Mouse (Mus musculus): ENCODE measurements around the gene Gtf3c2. TPM values are rescaled to one million over a fixed set of nuclear protein-coding genes. Genes with fewer than 3 reads are reported as not detected.

Gtf3c2 gene
- polyA plus RNA-seq (2014; fragmentation: Illumina TruSeq; extraction: RNeasy Lipid Tissue Mini Kit (QIAGEN cat#74804); ENCODE audit: low read depth, low replicate concordance) = 64.0 TPM

GRCm38 (mm10) chr5:31179766-31180630, at the start of gene Gtf3c2, which contains the start of gene Gm29609:
TSS of gene Gtf3c2 (minus strand) at chr5:31180144.
TSS of gene Gm29609 (minus strand) at chr5:31179911.

GRCm38 (mm10) chr5:31220448-31221303, 40.7 kb upstream of the Gtf3c2 start, which contains the start of gene Ppm1g:
TSS of gene Ppm1g (minus strand) at chr5:31220687.

GRCm38 (mm10) chr5:31201742-31202590, 22.0 kb upstream of the Gtf3c2 start, which contains the start of gene Zfp513:
TSS of gene Zfp513 (minus strand) at chr5:31202303.

GRCm38 (mm10) chr5:31192939-31193630, 13.1 kb upstream of the Gtf3c2 start, which contains the start of the genes Snx17 and Eif2b4:
TSS of gene Snx17 (plus strand) at chr5:31193227.
TSS of gene Eif2b4 (minus strand) at chr5:31193430.

GRCm38 (mm10) chr5:31154152-31154553, 25.8 kb downstream of the Gtf3c2 start, which contains the start of gene Mpv17:
TSS of gene Mpv17 (minus strand) at chr5:31154251.

GRCm38 (mm10) chr5:31138241-31138967, 41.5 kb downstream of the Gtf3c2 start, which contains the start of gene Ucn:
TSS of gene Ucn (minus strand) at chr5:31138829.

GRCm38 (mm10) chr5:31116354-31116753, 63.6 kb downstream of the Gtf3c2 start, which contains the start of gene Trim54:
TSS of gene Trim54 (plus strand) at chr5:31116712.

GRCm38 (mm10) chr5:31108000-31108490, 71.9 kb downstream of the Gtf3c2 start, which contains the start of gene Slc30a3:
TSS of gene Slc30a3 (minus strand) at chr5:31108237.

Other genes with a start within 250 kb of the Gtf3c2 start
- 7.3 TPM for gene Cgref1, start 234.6 kb downstream of the Gtf3c2 start, polyA plus RNA-seq (2014; fragmentation: Illumina TruSeq; extraction: RNeasy Lipid Tissue Mini Kit (QIAGEN cat#74804); ENCODE audit: low read depth, low replicate concordance)
- gene Preb, start 219.8 kb downstream of the Gtf3c2 start, polyA plus RNA-seq (2014; fragmentation: Illumina TruSeq; extraction: RNeasy Lipid Tissue Mini Kit (QIAGEN cat#74804); ENCODE audit: low read depth, low replicate concordance) = 28.8 TPM
- 1.1 TPM for gene Tcf23, start 211.5 kb downstream of the Gtf3c2 start, polyA plus RNA-seq (2014; fragmentation: Illumina TruSeq; extraction: RNeasy Lipid Tissue Mini Kit (QIAGEN cat#74804); ENCODE audit: low read depth, low replicate concordance)
- 79.4 TPM for gene Atraid, start 131.8 kb downstream of the Gtf3c2 start, polyA plus RNA-seq (2014; fragmentation: Illumina TruSeq; extraction: RNeasy Lipid Tissue Mini Kit (QIAGEN cat#74804); ENCODE audit: low read depth, low replicate concordance)
- 6.1 TPM for gene Slc5a6, start 131.2 kb downstream of the Gtf3c2 start, polyA plus RNA-seq (2014; fragmentation: Illumina TruSeq; extraction: RNeasy Lipid Tissue Mini Kit (QIAGEN cat#74804); ENCODE audit: low read depth, low replicate concordance)
- gene Cad, start 125.4 kb downstream of the Gtf3c2 start, polyA plus RNA-seq (2014; fragmentation: Illumina TruSeq; extraction: RNeasy Lipid Tissue Mini Kit (QIAGEN cat#74804); ENCODE audit: low read depth, low replicate concordance) = 0.85 TPM
- not detected for gene Dnajc5g, start 73.9 kb downstream of the Gtf3c2 start, polyA plus RNA-seq (2014; fragmentation: Illumina TruSeq; extraction: RNeasy Lipid Tissue Mini Kit (QIAGEN cat#74804); ENCODE audit: low read depth, low replicate concordance)
- gene Slc30a3, start 71.9 kb downstream of the Gtf3c2 start, polyA plus RNA-seq (2014; fragmentation: Illumina TruSeq; extraction: RNeasy Lipid Tissue Mini Kit (QIAGEN cat#74804); ENCODE audit: low read depth, low replicate concordance) = not detected
- gene Trim54, start 63.4 kb downstream of the Gtf3c2 start, polyA plus RNA-seq (2014; fragmentation: Illumina TruSeq; extraction: RNeasy Lipid Tissue Mini Kit (QIAGEN cat#74804); ENCODE audit: low read depth, low replicate concordance) = not detected
- not detected for gene Ucn, start 41.3 kb downstream of the Gtf3c2 start, polyA plus RNA-seq (2014; fragmentation: Illumina TruSeq; extraction: RNeasy Lipid Tissue Mini Kit (QIAGEN cat#74804); ENCODE audit: low read depth, low replicate concordance)
- gene Mpv17, start 25.9 kb downstream of the Gtf3c2 start, polyA plus RNA-seq (2014; fragmentation: Illumina TruSeq; extraction: RNeasy Lipid Tissue Mini Kit (QIAGEN cat#74804); ENCODE audit: low read depth, low replicate concordance) = 24.2 TPM
- gene Gm29609, start 233 bp downstream of the Gtf3c2 start, polyA plus RNA-seq (2014; fragmentation: Illumina TruSeq; extraction: RNeasy Lipid Tissue Mini Kit (QIAGEN cat#74804); ENCODE audit: low read depth, low replicate concordance) = 0.66 TPM
- gene Snx17, start 13.1 kb upstream of the Gtf3c2 start, polyA plus RNA-seq (2014; fragmentation: Illumina TruSeq; extraction: RNeasy Lipid Tissue Mini Kit (QIAGEN cat#74804); ENCODE audit: low read depth, low replicate concordance) = 38.8 TPM
- gene Eif2b4, start 13.3 kb upstream of the Gtf3c2 start, polyA plus RNA-seq (2014; fragmentation: Illumina TruSeq; extraction: RNeasy Lipid Tissue Mini Kit (QIAGEN cat#74804); ENCODE audit: low read depth, low replicate concordance) = 1.8 TPM
- gene Zfp513, start 22.2 kb upstream of the Gtf3c2 start, polyA plus RNA-seq (2014; fragmentation: Illumina TruSeq; extraction: RNeasy Lipid Tissue Mini Kit (QIAGEN cat#74804); ENCODE audit: low read depth, low replicate concordance) = 1.6 TPM
- gene Ppm1g, start 40.5 kb upstream of the Gtf3c2 start, polyA plus RNA-seq (2014; fragmentation: Illumina TruSeq; extraction: RNeasy Lipid Tissue Mini Kit (QIAGEN cat#74804); ENCODE audit: low read depth, low replicate concordance) = 19.8 TPM
- 109 TPM for gene Nrbp1, start 60.7 kb upstream of the Gtf3c2 start, polyA plus RNA-seq (2014; fragmentation: Illumina TruSeq; extraction: RNeasy Lipid Tissue Mini Kit (QIAGEN cat#74804); ENCODE audit: low read depth, low replicate concordance)
- gene Gm9970, start 61.1 kb upstream of the Gtf3c2 start, polyA plus RNA-seq (2014; fragmentation: Illumina TruSeq; extraction: RNeasy Lipid Tissue Mini Kit (QIAGEN cat#74804); ENCODE audit: low read depth, low replicate concordance) = not detected
- 7.3 TPM for gene Krtcap3, start 71.5 kb upstream of the Gtf3c2 start, polyA plus RNA-seq (2014; fragmentation: Illumina TruSeq; extraction: RNeasy Lipid Tissue Mini Kit (QIAGEN cat#74804); ENCODE audit: low read depth, low replicate concordance)
- gene Ift172, start 111.0 kb upstream of the Gtf3c2 start, polyA plus RNA-seq (2014; fragmentation: Illumina TruSeq; extraction: RNeasy Lipid Tissue Mini Kit (QIAGEN cat#74804); ENCODE audit: low read depth, low replicate concordance) = 11.8 TPM
- 1.7 TPM for gene Fndc4, start 115.9 kb upstream of the Gtf3c2 start, polyA plus RNA-seq (2014; fragmentation: Illumina TruSeq; extraction: RNeasy Lipid Tissue Mini Kit (QIAGEN cat#74804); ENCODE audit: low read depth, low replicate concordance)
- gene Gckr, start 117.3 kb upstream of the Gtf3c2 start, polyA plus RNA-seq (2014; fragmentation: Illumina TruSeq; extraction: RNeasy Lipid Tissue Mini Kit (QIAGEN cat#74804); ENCODE audit: low read depth, low replicate concordance) = not detected